ENCODE assay signal across 26 mouse cellular contexts in genomic region chr3:87660479-87660878, GRCm38 (mm10). TPM values are rescaled to one million over a fixed set of nuclear protein-coding genes. Genes with fewer than 3 reads are reported as not detected.
DNase-seq lines count a peak whose midpoint lies in the region; ATAC-seq and TF ChIP-seq lines count a peak whose summit lies in the region.
"Had no signal": no experiment of that assay in that cellular context is flagged by ENCODE, and none has a peak within 500 bp of the region (broad histone marks: within the 10 kb centered on the region; RNA-seq: fewer than 3 reads in every experiment).

No protein-coding gene starts in this region.

- DNase-seq in forebrain, postnatal 0 days, result no peak
- DNase-seq in forebrain, embryonic 14.5 days (ENCODE audit: low spot score), result no peak
- DNase-seq in neural tube, embryonic 10.5 days (ENCODE audit: extremely low spot score, low spot score), result no peak
- no peak for DNase-seq in kidney, postnatal 25 days
- no peak for DNase-seq in layer of hippocampus, postnatal 14 days (ENCODE audit: low spot score in 2 of 2)
- DNase-seq: adrenal gland, adult 2 months; adrenal gland, postnatal 14 days; B cell, adult 2 months; cerebellum, adult 11-12 months; cerebellum, adult 8-10 months; cerebellum, postnatal 14 days; gastrocnemius, postnatal 25 days; heart, adult 18-20 months; heart, postnatal 4 days; kidney, adult 18-20 months had no signal

- H3K9me3 ChIP-seq in forebrain, postnatal 0 days (ENCODE audit: low read length), result no peaks in the 10 kb centered on the region
- H3K9me3 ChIP-seq in forebrain, embryonic 14.5 days (replicated peaks; ENCODE audit: control insufficient read depth, low read length), result no peaks in the 10 kb centered on the region
- no peaks in the 10 kb centered on the region for H3K9me3 ChIP-seq in neural tube, embryonic 15.5 days (replicated peaks)
- H3K9me3 ChIP-seq in embryonic facial prominence, embryonic 13.5 days, result no peaks in the 10 kb centered on the region
- H3K9me3 ChIP-seq: forebrain, embryonic 15.5 days; G1E; heart, embryonic 13.5 days had no signal

- 0 out of 2 replicates have a peak, but pooled peaks cover under 1% of the 10 kb centered on the region for H3K4me1 ChIP-seq in forebrain, postnatal 0 days (ENCODE audit: insufficient read depth)
- H3K4me1 ChIP-seq in forebrain, embryonic 14.5 days (ENCODE audit: control insufficient read depth, insufficient read depth, low read length), result peaks cover 9% of the 10 kb centered on the region
- H3K4me1 ChIP-seq in neural tube, embryonic 15.5 days, result peaks cover 9% of the 10 kb centered on the region
- peaks cover 14% of the 10 kb centered on the region for H3K4me1 ChIP-seq in embryonic facial prominence, embryonic 13.5 days
- H3K4me1 ChIP-seq in olfactory bulb, adult 2 months (ENCODE audit: control insufficient read depth, insufficient read depth, low read length), result peaks cover 9% of the 10 kb centered on the region

- no peak overlapping the region for H3K4me3 ChIP-seq in forebrain, postnatal 0 days (ENCODE audit: low read depth, low read length)
- H3K4me3 ChIP-seq in forebrain, embryonic 14.5 days (ENCODE audit: low read depth, low read length), result no peak overlapping the region
- H3K4me3 ChIP-seq in neural tube, embryonic 15.5 days (replicated peaks), result no peak overlapping the region
- H3K4me3 ChIP-seq in embryonic facial prominence, embryonic 13.5 days, result no peak overlapping the region
- no peak overlapping the region for H3K4me3 ChIP-seq in olfactory bulb, adult 2 months (ENCODE audit: insufficient read depth, low read depth, low read length)
- H3K4me3 ChIP-seq: forebrain, embryonic 15.5 days; heart, embryonic 13.5 days had no signal

- TF ChIP-seq CTCF in forebrain, postnatal 0 days (IDR thresholded peaks at IDR 0.05; ENCODE audit: low read depth), result no peak
- TF ChIP-seq CTCF in olfactory bulb, adult 2 months (IDR thresholded peaks at IDR 0.05; ENCODE audit: insufficient read depth, low read depth, low read length), result no peak

- no peak overlapping the region for H3K4me2 ChIP-seq in forebrain, postnatal 0 days (ENCODE audit: low read depth)
- no peak overlapping the region for H3K4me2 ChIP-seq in forebrain, embryonic 14.5 days (ENCODE audit: low read length)
- no peak overlapping the region for H3K4me2 ChIP-seq in neural tube, embryonic 15.5 days
- H3K4me2 ChIP-seq in embryonic facial prominence, embryonic 13.5 days, result no peak overlapping the region
- H3K4me2 ChIP-seq: forebrain, embryonic 15.5 days; heart, embryonic 13.5 days; hindbrain, embryonic 14.5 days had no signal

- H3K27me3 ChIP-seq in forebrain, postnatal 0 days (ENCODE audit: insufficient read depth, low read length), result no peaks in the 10 kb centered on the region
- no peaks in the 10 kb centered on the region for H3K27me3 ChIP-seq in forebrain, embryonic 14.5 days (replicated peaks; ENCODE audit: control insufficient read depth, insufficient read depth, low read length)
- no peaks in the 10 kb centered on the region for H3K27me3 ChIP-seq in neural tube, embryonic 15.5 days (replicated peaks)
- no peaks in the 10 kb centered on the region for H3K27me3 ChIP-seq in embryonic facial prominence, embryonic 13.5 days
- H3K27me3 ChIP-seq: CH12.LX; forebrain, embryonic 15.5 days; heart, embryonic 13.5 days had no signal

- H3K9ac ChIP-seq in forebrain, postnatal 0 days, result no peak overlapping the region
- no peak overlapping the region for H3K9ac ChIP-seq in forebrain, embryonic 14.5 days (ENCODE audit: low read length)
- no peak overlapping the region for H3K9ac ChIP-seq in neural tube, embryonic 15.5 days (replicated peaks)
- no peak overlapping the region for H3K9ac ChIP-seq in embryonic facial prominence, embryonic 13.5 days
- H3K9ac ChIP-seq: forebrain, embryonic 15.5 days; heart, embryonic 13.5 days; hindbrain, embryonic 14.5 days had no signal

- 0 out of 2 replicates have a peak overlapping the region, but pooled peaks have one; percentile 29 for H3K27ac ChIP-seq in forebrain, postnatal 0 days (ENCODE audit: low read depth, low read length)
- H3K27ac ChIP-seq in forebrain, embryonic 14.5 days (ENCODE audit: low read depth, low read length), result no peak overlapping the region
- 0 out of 2 replicates have a peak overlapping the region, but pooled peaks have one; percentile 28 for H3K27ac ChIP-seq in neural tube, embryonic 15.5 days (replicated peaks)
- peak overlapping the region; percentile 66 for H3K27ac ChIP-seq in embryonic facial prominence, embryonic 13.5 days
- H3K27ac ChIP-seq in olfactory bulb, adult 2 months (ENCODE audit: insufficient read depth, low read depth, low read length), result peak overlapping the region; percentile 56
- H3K27ac ChIP-seq: forebrain, embryonic 15.5 days; heart, embryonic 13.5 days; hindbrain, embryonic 14.5 days; hindbrain, postnatal 0 days had no signal

- ATAC-seq in forebrain, postnatal 0 days, result no peak
- no peak for ATAC-seq in forebrain, embryonic 14.5 days
- no peak for ATAC-seq in neural tube, embryonic 15.5 days (ENCODE audit: low FRiP score)
- ATAC-seq in embryonic facial prominence, embryonic 13.5 days (ENCODE audit: insufficient number of reproducible peaks, insufficient read depth, low FRiP score, low TSS enrichment, low read depth), result no peak
- ATAC-seq: forebrain, embryonic 15.5 days; hindbrain, postnatal 0 days; inflammation-experienced regulatory T-cells, adult 6 months; intestine, embryonic 16.5 days had no signal

- 83% methylated on average over 4 of the region's 4 CpGs for WGBS in forebrain, postnatal 0 days
- WGBS in forebrain, embryonic 14.5 days, result 89% methylated on average over 4 of the region's 4 CpGs
- WGBS in neural tube, embryonic 15.5 days, result 77% methylated on average over 4 of the region's 4 CpGs
- 57% methylated on average over 4 of the region's 4 CpGs for WGBS in embryonic facial prominence, embryonic 13.5 days
- WGBS in olfactory bulb, adult 2 months, result 41% methylated on average over 4 of the region's 4 CpGs

- TF ChIP-seq POLR2A in olfactory bulb, adult 2 months (IDR thresholded peaks at IDR 0.05; ENCODE audit: insufficient read depth, low read depth, low read length), result no peak

- H3K36me3 ChIP-seq in forebrain, postnatal 0 days (ENCODE audit: insufficient read depth), result no peaks in the 10 kb centered on the region
- no peaks in the 10 kb centered on the region for H3K36me3 ChIP-seq in forebrain, embryonic 14.5 days (ENCODE audit: control insufficient read depth, insufficient read depth, low read length)
- no peaks in the 10 kb centered on the region for H3K36me3 ChIP-seq in neural tube, embryonic 15.5 days
- H3K36me3 ChIP-seq in embryonic facial prominence, embryonic 13.5 days, result no peaks in the 10 kb centered on the region
- H3K36me3 ChIP-seq: forebrain, embryonic 15.5 days; G1E; heart, embryonic 13.5 days had no signal

RNA-seq across cellular contexts. Expression of gene Arhgef11, which starts 43.1 kb away (rescaled TPM):
- total RNA-seq in forebrain, postnatal 0 days (2014; rRNA removed), result 48.2 and 52.6 TPM in 2 replicates
- 6.9 and 10.7 TPM in 2 replicates for polyA plus RNA-seq in forebrain, postnatal 0 days (2015; fragmentation: Nextera tagmentation; extraction: Ambion mirVana)
- polyA plus RNA-seq in forebrain, embryonic 14.5 days (2014; fragmentation: Nextera tagmentation; extraction: Ambion mirVana), result 16.9 and 20.8 TPM in 2 replicates
- 19.5 and 19.6 TPM in 2 replicates for polyA plus RNA-seq in neural tube, embryonic 15.5 days (2015; fragmentation: Nextera tagmentation; extraction: Ambion mirVana)
- 17.5 and 18.3 TPM in 2 replicates for polyA plus RNA-seq in embryonic facial prominence, embryonic 13.5 days (2015; fragmentation: Nextera tagmentation; extraction: Ambion mirVana)
- not detected in 2 replicates for polyA plus RNA-seq in olfactory bulb, adult 2 months (2012; ENCODE audit: insufficient read depth, insufficient read length, low replicate concordance, missing spikeins)
- 10 to 100 TPM; 57.2 to 60.8 TPM for total RNA-seq in layer of hippocampus, postnatal 14 days (2021)
